Mouse (Mus musculus) liver, adult 10 weeks (tissue): ENCODE data around the gene Carns1. TPM values are rescaled to one million over a fixed set of nuclear protein-coding genes. Genes with fewer than 3 reads are reported as not detected.

Experiments used
- polyA plus RNA-seq: library from polyadenylated mRNA; stranded (reverse); fragments of 350-450 nt; fragmentation: Illumina TruSeq; extraction: RNeasy Lipid Tissue Mini Kit (QIAGEN cat#74804); gene quantifications from one replicate; pipeline ENCODE4 v1.2.3, GENCODE M21; 2014; ENCODE audit warnings: low read depth, low replicate concordance

The Carns1 gene
- polyA plus RNA-seq: 0.64 TPM

DNA sequence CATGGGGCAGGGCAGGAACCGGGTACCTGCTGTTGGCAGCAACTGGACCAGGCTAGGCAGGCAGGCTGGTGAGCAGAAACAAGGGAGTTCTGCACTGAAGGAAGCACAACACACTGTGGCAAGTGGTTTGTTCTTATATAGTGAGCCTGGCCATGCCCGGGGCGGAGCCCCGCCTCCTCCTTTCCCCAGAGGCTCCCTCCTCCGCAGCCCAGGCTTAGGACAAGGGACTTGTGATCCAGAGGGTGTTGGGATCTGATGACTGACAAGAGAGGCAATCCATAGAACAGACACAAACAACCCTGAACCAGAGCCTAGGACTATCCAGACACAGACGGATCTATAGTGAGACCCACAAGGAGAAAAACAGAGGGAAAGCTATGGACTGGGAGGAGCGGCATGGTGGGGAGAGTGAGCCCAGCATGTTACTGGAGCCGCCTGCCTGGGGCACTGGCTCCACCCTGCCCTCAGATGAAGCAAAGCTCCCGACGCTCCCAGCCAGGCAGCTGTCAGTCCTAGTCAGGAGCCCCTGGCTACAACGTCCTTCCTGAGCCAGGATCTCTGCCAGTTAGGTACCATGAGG is at the start of gene Carns1:
Gene Carns1 (minus strand): TSS at position 112 of the 580 bp plus-strand sequence.

DNA sequence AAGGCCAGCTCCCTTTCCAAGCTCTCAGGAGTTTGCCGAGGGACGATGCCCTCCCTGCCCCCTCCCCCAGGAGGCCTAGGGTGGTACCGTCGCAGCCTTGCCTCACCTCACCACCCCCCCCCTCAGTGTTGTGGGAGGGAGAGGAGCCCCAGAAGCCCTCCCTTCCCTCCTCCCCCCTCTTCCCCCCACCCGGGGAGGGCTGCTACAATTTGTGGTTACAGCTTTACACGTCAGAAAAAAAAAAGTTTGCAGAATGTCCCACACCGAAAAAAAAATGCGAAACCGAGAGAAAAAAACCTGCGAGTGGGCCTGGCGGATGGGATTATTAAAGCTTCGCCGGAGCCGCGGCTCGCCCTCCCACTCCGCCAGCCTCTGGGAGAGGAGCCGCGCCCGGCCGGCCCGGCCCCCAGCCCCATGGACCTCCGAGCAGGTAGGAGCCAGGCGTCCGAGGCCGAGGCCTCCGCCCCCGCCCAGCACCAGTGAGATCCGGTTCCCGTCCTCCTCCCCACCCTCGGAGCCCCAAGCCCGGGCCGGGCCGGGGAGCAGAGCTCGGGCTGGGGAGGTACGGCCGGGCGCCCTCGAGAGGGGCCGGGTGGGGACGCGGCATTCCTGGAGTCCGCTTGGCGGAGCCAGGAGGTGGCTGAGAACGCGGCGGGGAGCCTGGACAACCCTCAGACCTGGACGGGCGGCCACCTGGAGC is 38.9 kb upstream of the Carns1 start, which contains the start of the genes Clcf1 and AC109138.7:
Gene Clcf1 (plus strand): TSS at position 168 of the 700 bp plus-strand sequence.
Gene AC109138.7 (plus strand): TSS at position 287 of the 700 bp plus-strand sequence.

DNA sequence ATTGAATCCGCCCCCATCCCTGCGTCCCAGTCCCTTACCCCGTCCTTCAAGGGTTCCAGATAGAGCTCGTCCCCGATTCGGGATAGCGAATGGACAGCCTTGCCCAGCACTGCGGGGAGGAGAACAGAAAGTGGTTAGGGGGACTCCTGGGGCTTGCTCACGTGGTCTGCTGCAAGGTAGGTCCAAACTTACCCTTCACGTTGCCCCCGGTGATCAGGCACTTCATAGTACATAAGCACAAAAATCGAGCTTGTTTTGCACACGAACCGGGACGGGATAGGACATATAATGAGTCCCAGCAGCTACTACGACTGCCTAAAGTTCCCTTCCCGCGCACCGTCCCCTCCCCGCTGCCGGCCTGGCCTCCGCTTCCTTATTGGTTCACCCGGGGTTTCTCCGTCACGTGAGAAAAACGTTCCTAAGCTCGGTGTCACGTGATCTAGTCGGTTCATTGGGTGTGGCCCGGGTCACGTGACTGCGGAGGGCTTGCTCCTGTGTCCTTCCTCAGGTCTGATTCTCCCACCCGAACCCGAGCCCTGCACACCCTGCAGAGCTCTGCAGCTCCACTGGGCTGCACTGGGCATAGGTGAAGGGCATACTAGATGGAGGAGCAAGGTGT is 26.1 kb upstream of the Carns1 start, which contains the start of gene Rad9a:
Gene Rad9a (minus strand): TSS at position 372 of the 619 bp plus-strand sequence.

DNA sequence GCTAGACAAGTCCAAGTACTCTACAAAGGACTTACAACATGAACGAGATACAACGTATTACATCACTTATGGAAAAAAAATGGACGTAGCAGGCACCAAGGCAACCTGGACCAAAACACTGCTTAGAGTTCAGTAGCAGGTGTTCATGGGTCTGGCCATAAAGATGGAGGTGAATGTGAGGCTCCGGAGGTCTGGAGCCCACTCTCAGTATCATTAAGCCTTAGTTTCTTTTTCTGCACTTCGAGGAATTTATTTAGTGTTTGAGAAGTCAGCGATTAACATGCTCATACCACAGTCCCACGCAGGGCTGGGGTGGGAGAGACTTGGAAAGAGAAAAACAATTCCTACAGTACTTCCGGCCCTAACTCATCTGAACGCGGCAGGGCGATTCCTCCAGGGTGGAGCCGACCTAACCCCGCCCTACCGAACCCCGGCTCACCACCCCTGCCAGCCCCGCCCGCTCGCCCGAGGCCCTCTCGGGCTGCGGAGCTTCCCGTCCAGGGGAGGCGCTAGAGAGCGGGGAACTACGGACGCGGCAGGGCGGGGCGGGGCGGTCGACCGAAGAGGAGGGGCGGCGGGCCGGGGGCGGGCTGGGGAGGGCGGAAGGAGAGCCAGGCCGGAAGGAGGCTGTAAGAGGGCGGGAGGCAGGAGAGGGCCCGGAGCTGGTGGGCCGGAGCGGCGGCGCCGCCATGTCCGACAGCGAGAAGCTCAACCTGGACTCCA is 16.4 kb upstream of the Carns1 start, which contains the start of gene Ppp1ca:
Gene Ppp1ca (plus strand): TSS at position 538 of the 723 bp plus-strand sequence.

GRCm38 (mm10) chr19:4190831-4191334 is 15.6 kb upstream of the Carns1 start, which contains the start of gene Tbc1d10c:
Gene Tbc1d10c (minus strand): TSS chr19:4191284.

DNA sequence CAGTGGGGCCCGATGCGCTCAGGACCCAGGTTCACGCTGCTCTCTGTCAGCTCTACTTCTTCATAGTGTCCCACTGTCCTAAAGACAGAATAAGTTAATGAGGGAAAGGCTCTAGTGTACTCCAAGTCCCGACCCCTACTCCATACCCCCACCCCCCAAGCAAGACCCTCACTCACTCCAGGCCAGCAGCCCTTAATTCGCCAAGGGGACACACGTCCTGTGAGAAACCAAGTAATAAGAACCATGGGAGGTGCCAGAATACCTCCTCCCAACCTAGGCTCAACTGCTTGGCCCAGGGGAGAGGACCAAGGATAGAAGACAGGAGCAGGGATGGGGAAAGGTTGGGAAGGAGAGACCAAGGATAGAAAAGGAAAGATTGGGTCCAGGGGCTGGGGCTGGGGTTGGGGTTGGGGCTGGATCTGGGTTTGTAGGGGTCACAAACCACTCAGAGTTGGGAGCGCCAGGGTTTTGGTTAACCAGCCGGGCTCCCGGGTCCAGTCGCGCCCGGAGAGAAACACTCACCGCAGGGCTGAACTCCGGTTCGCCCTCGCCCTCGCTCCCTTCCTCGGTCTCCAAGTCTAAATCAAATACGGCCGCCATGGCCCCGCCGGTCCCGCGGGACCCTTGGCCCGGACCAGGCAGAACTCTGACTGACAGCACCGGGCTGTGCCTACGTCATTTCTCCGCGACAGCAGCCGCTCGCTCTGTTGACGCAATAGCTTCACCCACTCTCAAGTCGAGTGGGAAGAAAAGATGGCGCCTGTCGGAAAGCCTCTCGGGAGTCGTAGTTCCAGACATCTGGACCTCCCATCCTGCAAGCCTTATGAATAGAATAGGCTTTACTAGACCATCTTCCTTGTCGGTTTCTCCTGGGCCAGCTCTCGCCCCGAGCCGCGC is 12.4 kb downstream of the Carns1 start, which contains the start of gene Rps6kb2:
Gene Rps6kb2 (minus strand): TSS at position 709 of the 897 bp plus-strand sequence.

DNA sequence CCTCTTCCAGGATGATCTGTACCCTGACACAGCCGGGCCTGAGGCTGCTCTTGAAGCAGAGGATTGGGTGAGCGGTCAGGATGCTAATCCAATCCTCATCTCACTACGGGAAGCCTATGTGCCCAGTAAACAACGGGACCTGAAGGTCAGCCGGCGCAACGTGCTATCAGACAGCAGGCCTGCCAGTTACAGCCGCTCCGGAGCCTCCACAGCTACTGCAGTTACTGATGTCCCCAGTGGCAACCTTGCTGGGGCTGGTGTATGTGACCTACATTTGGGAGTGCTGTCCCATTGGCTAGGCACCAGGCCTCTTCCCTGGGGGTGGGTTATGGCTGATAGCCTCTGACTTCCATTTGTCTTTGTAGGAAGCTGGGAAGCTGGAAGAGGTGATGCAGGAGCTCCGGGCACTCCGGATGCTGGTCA is 22.0 kb downstream of the Carns1 start, which contains the start of gene Ptprcap:
Gene Ptprcap (plus strand): TSS at position 373 of the 423 bp plus-strand sequence.

DNA sequence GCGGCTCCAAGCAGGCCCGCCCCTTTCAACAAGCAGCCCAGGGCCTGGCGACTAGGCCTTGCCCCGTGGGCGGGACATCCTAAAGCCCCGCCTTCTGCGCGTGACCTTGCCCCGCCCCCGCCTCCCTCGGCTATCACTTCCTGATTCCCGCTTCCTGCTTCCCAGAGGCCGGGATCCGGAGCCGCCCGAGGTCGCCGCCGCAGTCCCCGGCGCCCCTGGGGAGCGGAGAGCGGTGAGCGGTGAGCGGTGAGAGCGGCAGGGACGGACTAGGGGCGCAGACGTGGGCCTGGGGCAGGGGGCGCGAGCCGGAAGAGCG is 26.8 kb downstream of the Carns1 start, which contains the start of gene Coro1b:
Gene Coro1b (plus strand): TSS at position 129 of the 316 bp plus-strand sequence.

DNA sequence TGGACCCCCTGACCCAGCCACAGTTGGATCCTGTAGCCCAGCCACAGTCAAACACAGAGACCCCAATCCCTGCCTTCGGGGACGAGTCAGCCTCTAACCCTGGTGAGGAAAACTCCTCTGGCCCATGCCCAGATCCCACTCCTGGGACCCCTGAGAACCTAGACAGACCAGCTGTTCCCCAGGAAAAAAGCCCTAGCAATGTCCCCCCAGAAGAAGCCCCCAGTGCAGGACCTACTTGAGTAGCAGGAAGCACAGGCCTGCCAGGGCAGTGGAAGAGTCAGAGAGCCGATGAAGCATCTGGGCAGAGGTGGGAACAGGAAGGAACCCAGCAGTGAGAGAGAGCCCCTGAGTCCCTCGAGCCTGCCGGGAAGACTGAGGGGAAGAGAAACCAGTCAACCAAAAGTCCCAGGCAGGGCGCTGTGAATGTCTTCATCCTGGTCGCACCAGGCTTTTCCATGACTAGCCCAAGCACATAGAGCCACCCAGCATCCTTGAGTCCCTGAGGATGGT is 31.5 kb downstream of the Carns1 start, which contains the start of gene Cabp4:
Gene Cabp4 (minus strand): TSS at position 275 of the 510 bp plus-strand sequence.

DNA sequence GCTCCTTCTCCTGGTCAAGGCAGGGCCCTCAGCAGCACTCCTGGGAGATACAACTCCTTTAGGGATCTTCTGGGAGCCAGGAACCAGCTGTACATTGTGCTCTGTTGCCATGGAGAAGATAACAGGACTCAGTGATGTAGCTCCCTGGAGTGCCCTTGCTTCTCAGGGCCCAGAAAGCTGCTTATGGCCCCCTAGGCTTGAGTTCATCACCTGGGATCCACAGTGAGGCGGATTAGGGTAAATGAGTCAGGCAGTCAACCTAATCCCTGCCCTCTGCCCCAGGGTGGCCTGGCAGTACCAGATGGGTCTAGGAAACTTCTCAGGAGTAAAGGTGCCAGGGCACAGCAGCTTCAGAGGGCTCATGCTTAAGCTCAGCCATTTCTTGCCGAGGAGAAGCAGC is 35.8 kb downstream of the Carns1 start, which contains the start of gene Gpr152:
Gene Gpr152 (plus strand): TSS at position 342 of the 400 bp plus-strand sequence.

GRCm38 (mm10) chr19:4125741-4126696 is 49.3 kb downstream of the Carns1 start, which contains the start of gene Aip:
Gene Aip (minus strand): TSS chr19:4125858.

Other genes starting within 250 kb of the Carns1 start
- gene Aldh3b1, start 245.7 kb downstream of the Carns1 start, polyA plus RNA-seq: not detected
- gene Unc93b1, start 240.3 kb downstream of the Carns1 start, polyA plus RNA-seq: 3.1 TPM
- gene Aldh3b3, start 216.8 kb downstream of the Carns1 start, polyA plus RNA-seq: 0.64 TPM
- gene Aldh3b2, start 203.2 kb downstream of the Carns1 start, polyA plus RNA-seq: not detected
- 15.3 TPM for gene Acy3, start 188.9 kb downstream of the Carns1 start, polyA plus RNA-seq
- gene Tbx10, start 182.7 kb downstream of the Carns1 start, polyA plus RNA-seq: not detected
- not detected for gene Nudt8, start 174.9 kb downstream of the Carns1 start, polyA plus RNA-seq
- 0.13 TPM for gene Gm49405, start 174.9 kb downstream of the Carns1 start, polyA plus RNA-seq
- gene Doc2g, start 172.2 kb downstream of the Carns1 start, polyA plus RNA-seq: not detected
- gene Ndufv1, start 162.7 kb downstream of the Carns1 start, polyA plus RNA-seq: 25.4 TPM
- gene Gstp1, start 137.5 kb downstream of the Carns1 start, polyA plus RNA-seq: 51.4 TPM
- 1.1 TPM for gene Gstp2, start 129.5 kb downstream of the Carns1 start, polyA plus RNA-seq
- gene Gstp3, start 115.9 kb downstream of the Carns1 start, polyA plus RNA-seq: 2.0 TPM
- gene Cabp2, start 93.9 kb downstream of the Carns1 start, polyA plus RNA-seq: not detected
- gene Cdk2ap2, start 78.3 kb downstream of the Carns1 start, polyA plus RNA-seq: 1.9 TPM
- 0.19 TPM for gene Pitpnm1, start 75.5 kb downstream of the Carns1 start, polyA plus RNA-seq
- gene Aip, start 49.6 kb downstream of the Carns1 start, polyA plus RNA-seq: 0.53 TPM
- not detected for gene Gpr152, start 35.7 kb downstream of the Carns1 start, polyA plus RNA-seq
- gene Cabp4, start 31.4 kb downstream of the Carns1 start, polyA plus RNA-seq: 0.26 TPM
- gene Coro1b, start 26.9 kb downstream of the Carns1 start, polyA plus RNA-seq: 19.7 TPM
- 2.3 TPM for gene Ptprcap, start 21.9 kb downstream of the Carns1 start, polyA plus RNA-seq
- 3.4 TPM for gene Rps6kb2, start 12.1 kb downstream of the Carns1 start, polyA plus RNA-seq
- gene Tbc1d10c, start 15.8 kb upstream of the Carns1 start, polyA plus RNA-seq: not detected
- gene Ppp1ca, start 16.6 kb upstream of the Carns1 start, polyA plus RNA-seq: 76.1 TPM
- 1.6 TPM for gene Rad9a, start 26.2 kb upstream of the Carns1 start, polyA plus RNA-seq
- 0.56 TPM for gene Clcf1, start 38.8 kb upstream of the Carns1 start, polyA plus RNA-seq
- gene AC109138.7, start 38.9 kb upstream of the Carns1 start, polyA plus RNA-seq: not detected
- 1.7 TPM for gene Pold4, start 56.4 kb upstream of the Carns1 start, polyA plus RNA-seq
- 1.8 TPM for gene Ssh3, start 93.7 kb upstream of the Carns1 start, polyA plus RNA-seq
- gene Ankrd13d, start 107.7 kb upstream of the Carns1 start, polyA plus RNA-seq: not detected
- 4.7 TPM for gene Grk2, start 130.7 kb upstream of the Carns1 start, polyA plus RNA-seq
- 28.1 TPM for gene Kdm2a, start 222.8 kb upstream of the Carns1 start, polyA plus RNA-seq